Mouse (Mus musculus): ENCODE measurements around the gene Rimbp2.

- TF ChIP-seq CTCF (IDR thresholded peaks at IDR 0.05; ENCODE audit: insufficient read depth, low read depth, low read length) (no peak), POLR2A (IDR thresholded peaks at IDR 0.05; ENCODE audit: insufficient read depth, low read depth, low read length) (no peak)
Observed at GRCm38 (mm10) chr5:128745206-128745605, 208.1 kb downstream of the Rimbp2 start.
